Comparison of ENCODE assay signal across 14 mouse cellular contexts in the genomic region with DNA sequence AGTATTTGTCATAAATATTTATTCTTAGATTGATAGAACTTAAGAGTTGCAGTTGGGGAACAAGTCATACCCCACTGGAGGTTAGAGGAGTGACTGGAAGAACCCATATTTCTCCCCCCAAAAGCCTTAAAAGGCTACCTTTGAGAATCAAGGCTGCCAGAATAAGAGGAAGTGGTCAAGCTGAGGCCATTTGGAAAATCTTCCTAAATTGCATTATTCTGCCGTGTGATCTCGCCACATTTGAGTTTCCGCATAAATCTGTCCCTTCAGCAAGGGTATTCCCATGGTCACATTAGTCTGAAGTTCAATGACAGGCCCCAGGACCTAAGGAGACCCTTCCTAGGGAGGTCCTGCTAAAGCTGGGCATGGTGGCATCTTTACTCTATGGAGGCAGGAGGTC. TPM values are rescaled to one million over a fixed set of nuclear protein-coding genes. Genes with fewer than 3 reads are reported as not detected.
DNase-seq lines count a peak whose midpoint lies in the region; ATAC-seq lines count a peak whose summit lies in the region.
"Had no signal": no experiment of that assay in that cellular context is flagged by ENCODE, and none has a peak within 500 bp of the region (broad histone marks: within the 10 kb centered on the region; RNA-seq: fewer than 3 reads in every experiment).

No protein-coding gene starts in this region.

- H3K4me3 ChIP-seq in heart, embryonic 12.5 days, result no peak overlapping the region
- no peak overlapping the region for H3K4me3 ChIP-seq in lung, embryonic 16.5 days (ENCODE audit: low read length)
- H3K4me3 ChIP-seq in limb, embryonic 11.5 days (ENCODE audit: low read depth, low read length), result no peak overlapping the region

- intact Hi-C loops in heart, postnatal 25 days (cut with DNase I), result loop anchor here (10.0 kb wide), 1 partner anchor 378 kb away; no protein-coding TSS in a partner anchor

- no peaks in the 10 kb centered on the region for H3K27me3 ChIP-seq in heart, embryonic 12.5 days (replicated peaks)
- no peaks in the 10 kb centered on the region for H3K27me3 ChIP-seq in lung, embryonic 16.5 days (ENCODE audit: control insufficient read depth, insufficient read depth, low read depth, low read length)
- no peaks in the 10 kb centered on the region for H3K27me3 ChIP-seq in limb, embryonic 11.5 days (ENCODE audit: control insufficient read depth, insufficient read depth, low read length)

- no peak overlapping the region for H3K4me2 ChIP-seq in heart, embryonic 12.5 days
- no peak overlapping the region for H3K4me2 ChIP-seq in lung, embryonic 16.5 days (ENCODE audit: low read depth, low read length)
- H3K4me2 ChIP-seq in limb, embryonic 11.5 days (ENCODE audit: low read depth, severe bottlenecking), result no peak overlapping the region
- H3K4me2 ChIP-seq: liver, embryonic 11.5 days had no signal

- peaks cover 41% of the 10 kb centered on the region for H3K36me3 ChIP-seq in heart, embryonic 12.5 days
- peaks cover 26% of the 10 kb centered on the region for H3K36me3 ChIP-seq in lung, embryonic 16.5 days (ENCODE audit: control insufficient read depth, insufficient read depth, low read length)
- H3K36me3 ChIP-seq in limb, embryonic 11.5 days (ENCODE audit: control insufficient read depth, insufficient read depth, low read length), result peaks cover 11% of the 10 kb centered on the region

- DNase-seq in heart, postnatal 25 days (ENCODE audit: low spot score), result no peak
- DNase-seq in lung, postnatal 10 days, result no peak
- DNase-seq in limb, embryonic 11.5 days (ENCODE audit: low spot score), result no peak
- DNase-seq in urinary bladder, postnatal 36 days (ENCODE audit: low spot score in 2 of 2), result no peak
- DNase-seq in cerebellum, postnatal 10 days, result no peak
- DNase-seq in testis, postnatal 14 days (ENCODE audit: low spot score), result no peak
- DNase-seq: B cell, adult 2 months; cerebellum, postnatal 25 days; layer of hippocampus, adult 9-11 months; right cerebral cortex, postnatal 14 days had no signal

- no peaks in the 10 kb centered on the region for H3K9me3 ChIP-seq in heart, embryonic 12.5 days (replicated peaks)
- no peaks in the 10 kb centered on the region for H3K9me3 ChIP-seq in lung, embryonic 16.5 days (ENCODE audit: control insufficient read depth, low read length)
- no peaks in the 10 kb centered on the region for H3K9me3 ChIP-seq in limb, embryonic 11.5 days (ENCODE audit: control insufficient read depth, low read length)

- H3K9ac ChIP-seq in heart, embryonic 12.5 days, result no peak overlapping the region
- H3K9ac ChIP-seq in lung, embryonic 16.5 days (ENCODE audit: low read length), result no peak overlapping the region
- H3K9ac ChIP-seq in limb, embryonic 11.5 days (ENCODE audit: low read length), result no peak overlapping the region

- 86% methylated on average over 3 of the region's 3 CpGs for WGBS in heart, embryonic 12.5 days
- 84% methylated on average over 3 of the region's 3 CpGs for WGBS in lung, embryonic 16.5 days
- WGBS in limb, embryonic 11.5 days, result 85% methylated on average over 3 of the region's 3 CpGs

- H3K27ac ChIP-seq in heart, embryonic 12.5 days (ENCODE audit: poor library complexity, severe bottlenecking), result peak overlapping the region; percentile 56
- H3K27ac ChIP-seq in lung, embryonic 16.5 days (ENCODE audit: low read length), result peak overlapping the region; percentile 54
- H3K27ac ChIP-seq in limb, embryonic 11.5 days (replicated peaks; ENCODE audit: low read depth, low read length), result 0 out of 2 replicates have a peak overlapping the region, but pooled peaks have one; percentile 56
- H3K27ac ChIP-seq: macrophage had no signal

- ATAC-seq in heart, embryonic 12.5 days (ENCODE audit: insufficient number of reproducible peaks, low FRiP score), result no peak
- no peak for ATAC-seq in lung, embryonic 16.5 days (ENCODE audit: low read depth)
- ATAC-seq in limb, embryonic 11.5 days (ENCODE audit: insufficient number of reproducible peaks, low FRiP score, low TSS enrichment, low read depth), result no peak

- peaks cover 23% of the 10 kb centered on the region for H3K4me1 ChIP-seq in heart, embryonic 12.5 days (replicated peaks)
- H3K4me1 ChIP-seq in lung, embryonic 16.5 days (replicated peaks; ENCODE audit: control insufficient read depth, insufficient read depth, low read length), result peaks cover 8% of the 10 kb centered on the region; the same call in 1 of the 2 replicates
- H3K4me1 ChIP-seq in limb, embryonic 11.5 days (ENCODE audit: control insufficient read depth, insufficient read depth, low read length), result peaks cover 19% of the 10 kb centered on the region

RNA-seq across cellular contexts. Expression of gene Mmp14, which starts 11.1 kb away (rescaled TPM):
- polyA plus RNA-seq in heart, embryonic 12.5 days (2016; fragmentation: Nextera tagmentation; extraction: Ambion mirVana), result 127 and 129 TPM in 2 replicates
- 10 to 100 TPM; 16.5 to 23.6 TPM for total RNA-seq in heart, postnatal 25 days (2021)
- 176 and 183 TPM in 2 replicates for polyA plus RNA-seq in lung, embryonic 16.5 days (2015; fragmentation: Nextera tagmentation; extraction: Ambion mirVana)
- polyA plus RNA-seq in limb, embryonic 11.5 days (2014; fragmentation: Nextera tagmentation; extraction: Ambion mirVana), result 97.8 and 101 TPM in 2 replicates

RNA-seq across cellular contexts. Expression of gene Mrpl52, which starts 15.8 kb away (rescaled TPM):
- 284 and 290 TPM in 2 replicates for polyA plus RNA-seq in heart, embryonic 12.5 days (2016; fragmentation: Nextera tagmentation; extraction: Ambion mirVana)
- 100 to 1,000 TPM; 114 to 121 TPM for total RNA-seq in heart, postnatal 25 days (2021)
- 258 and 287 TPM in 2 replicates for polyA plus RNA-seq in lung, embryonic 16.5 days (2015; fragmentation: Nextera tagmentation; extraction: Ambion mirVana)
- 228 and 236 TPM in 2 replicates for polyA plus RNA-seq in limb, embryonic 11.5 days (2014; fragmentation: Nextera tagmentation; extraction: Ambion mirVana)

RNA-seq across cellular contexts. Expression of gene Lrp10, which starts 21.4 kb away (rescaled TPM):
- polyA plus RNA-seq in heart, embryonic 12.5 days (2016; fragmentation: Nextera tagmentation; extraction: Ambion mirVana), result 50.3 and 55.8 TPM in 2 replicates
- total RNA-seq in heart, postnatal 25 days (2021), result 10 to 100 TPM; 53.9 to 59.8 TPM
- 61.9 and 64.2 TPM in 2 replicates for polyA plus RNA-seq in lung, embryonic 16.5 days (2015; fragmentation: Nextera tagmentation; extraction: Ambion mirVana)
- polyA plus RNA-seq in limb, embryonic 11.5 days (2014; fragmentation: Nextera tagmentation; extraction: Ambion mirVana), result 18.9 and 19.6 TPM in 2 replicates

RNA-seq across cellular contexts. Expression of gene Slc7a7, which starts 25.0 kb away (rescaled TPM):
- 8.0 and 8.3 TPM in 2 replicates for polyA plus RNA-seq in heart, embryonic 12.5 days (2016; fragmentation: Nextera tagmentation; extraction: Ambion mirVana)
- 1 to 10 TPM; 7.7 to 7.9 TPM for total RNA-seq in heart, postnatal 25 days (2021)
- 14.2 and 17.0 TPM in 2 replicates for polyA plus RNA-seq in lung, embryonic 16.5 days (2015; fragmentation: Nextera tagmentation; extraction: Ambion mirVana)
- 3.1 and 3.6 TPM in 2 replicates for polyA plus RNA-seq in limb, embryonic 11.5 days (2014; fragmentation: Nextera tagmentation; extraction: Ambion mirVana)

RNA-seq across cellular contexts. Expression of gene Rem2, which starts 33.4 kb away (rescaled TPM):
- polyA plus RNA-seq in heart, embryonic 12.5 days (2016; fragmentation: Nextera tagmentation; extraction: Ambion mirVana), result 1.9 and 2.4 TPM in 2 replicates
- total RNA-seq in heart, postnatal 25 days (2021), result not detected
- polyA plus RNA-seq in lung, embryonic 16.5 days (2015; fragmentation: Nextera tagmentation; extraction: Ambion mirVana), result 19.6 and 22.4 TPM in 2 replicates
- polyA plus RNA-seq in limb, embryonic 11.5 days (2014; fragmentation: Nextera tagmentation; extraction: Ambion mirVana), result 4.7 and 5.3 TPM in 2 replicates
- polyA plus RNA-seq: macrophage had no signal
